Mouse (Mus musculus): ENCODE data around the gene Erlin1.

Gene Erlin1

DNA sequence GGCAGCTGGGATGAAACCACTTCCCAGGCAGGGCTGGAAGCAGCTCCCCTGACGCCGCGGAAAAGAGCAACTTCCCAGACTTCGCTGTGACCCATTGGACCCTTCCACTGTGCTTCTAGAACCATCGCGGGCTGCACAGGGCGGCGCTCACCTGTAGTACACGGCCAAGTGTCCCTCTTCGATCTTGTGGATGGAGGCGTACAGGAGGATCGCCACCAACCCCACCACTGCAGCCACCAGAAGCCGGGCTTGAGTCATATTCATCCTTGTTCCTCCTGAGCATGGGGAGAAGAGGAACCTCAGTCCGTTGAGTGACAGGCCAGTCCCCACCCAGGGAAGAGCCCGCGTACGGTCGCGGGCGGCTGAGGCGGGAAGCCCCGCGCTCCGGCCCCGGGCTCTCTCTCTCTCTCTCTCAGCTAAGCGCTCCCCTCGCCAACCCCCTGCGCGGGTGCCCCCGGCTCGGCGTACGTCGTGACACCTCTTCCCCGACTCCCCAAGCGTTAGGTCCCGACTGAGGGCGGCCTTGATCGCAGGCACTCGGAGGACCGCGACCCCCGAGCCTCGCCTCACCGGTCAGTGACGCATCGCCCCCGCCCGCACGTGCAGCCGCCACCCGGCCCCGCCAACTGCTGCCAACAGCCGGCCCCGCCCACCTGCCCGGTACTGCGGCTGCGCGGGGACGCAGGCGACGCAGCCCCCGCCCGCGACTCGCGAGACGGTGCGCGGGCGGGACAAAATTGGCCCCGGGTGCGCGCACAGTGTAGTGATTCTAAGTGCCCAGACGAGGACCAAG, at the start of gene Erlin1:
Gene Erlin1 (minus strand): TSS at position 665 of the 793 bp plus-strand sequence.
- DNase-seq (ENCODE audit: low read depth) = peak; percentile 81

GRCm38 (mm10) chr19:44117793-44118192, 48.2 kb upstream of the Erlin1 start:
- no peak for DNase-seq (ENCODE audit: low read depth)

DNA sequence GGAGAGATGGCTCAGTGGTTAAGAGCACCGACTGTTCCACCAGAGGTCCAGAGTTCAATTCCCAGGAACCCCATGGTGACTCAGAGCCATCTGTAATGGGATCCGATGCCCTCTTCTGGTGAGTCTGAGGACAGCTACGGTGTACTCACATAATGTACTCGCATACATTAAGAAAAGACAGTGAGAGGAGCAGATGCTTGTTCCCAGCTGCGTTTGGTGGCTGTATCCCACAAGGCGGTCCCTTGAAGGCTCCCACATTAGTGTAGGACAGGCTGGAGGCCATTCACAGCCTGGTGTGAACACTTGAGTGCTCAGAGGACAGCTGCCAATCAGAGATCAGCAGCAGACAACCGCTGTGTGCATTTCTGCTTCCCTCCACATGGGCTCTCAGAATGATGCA, 42.1 kb upstream of the Erlin1 start:
- DNase-seq (ENCODE audit: low read depth) = peak; percentile 10

DNA sequence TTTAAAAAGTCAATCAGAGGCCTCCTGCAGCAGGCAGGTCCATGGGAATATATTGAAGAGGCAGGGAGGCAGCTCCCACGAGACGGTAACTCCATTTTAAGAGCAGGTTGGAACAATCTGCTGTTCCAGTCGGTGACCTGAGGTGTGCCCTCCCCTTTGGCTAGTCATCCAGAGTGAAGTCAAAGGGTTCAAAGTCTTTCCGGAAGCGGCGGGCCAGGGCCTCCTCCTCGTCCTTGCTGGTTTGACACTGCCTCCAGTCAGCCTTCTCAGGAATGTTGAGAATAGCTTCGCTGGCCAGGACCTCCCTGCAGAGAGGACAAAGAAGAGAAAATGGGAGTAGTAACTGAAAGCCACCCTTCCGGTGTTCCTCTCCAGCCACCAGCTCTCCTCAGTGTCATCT, 40.8 kb upstream of the Erlin1 start:
- DNase-seq (ENCODE audit: low read depth) = no peak

GRCm38 (mm10) chr19:44108996-44109395, 39.4 kb upstream of the Erlin1 start:
- no peak for DNase-seq (ENCODE audit: low read depth)

GRCm38 (mm10) chr19:44107661-44108521, 38.3 kb upstream of the Erlin1 start:
- peak; percentile 22 for DNase-seq (ENCODE audit: low read depth)

DNA sequence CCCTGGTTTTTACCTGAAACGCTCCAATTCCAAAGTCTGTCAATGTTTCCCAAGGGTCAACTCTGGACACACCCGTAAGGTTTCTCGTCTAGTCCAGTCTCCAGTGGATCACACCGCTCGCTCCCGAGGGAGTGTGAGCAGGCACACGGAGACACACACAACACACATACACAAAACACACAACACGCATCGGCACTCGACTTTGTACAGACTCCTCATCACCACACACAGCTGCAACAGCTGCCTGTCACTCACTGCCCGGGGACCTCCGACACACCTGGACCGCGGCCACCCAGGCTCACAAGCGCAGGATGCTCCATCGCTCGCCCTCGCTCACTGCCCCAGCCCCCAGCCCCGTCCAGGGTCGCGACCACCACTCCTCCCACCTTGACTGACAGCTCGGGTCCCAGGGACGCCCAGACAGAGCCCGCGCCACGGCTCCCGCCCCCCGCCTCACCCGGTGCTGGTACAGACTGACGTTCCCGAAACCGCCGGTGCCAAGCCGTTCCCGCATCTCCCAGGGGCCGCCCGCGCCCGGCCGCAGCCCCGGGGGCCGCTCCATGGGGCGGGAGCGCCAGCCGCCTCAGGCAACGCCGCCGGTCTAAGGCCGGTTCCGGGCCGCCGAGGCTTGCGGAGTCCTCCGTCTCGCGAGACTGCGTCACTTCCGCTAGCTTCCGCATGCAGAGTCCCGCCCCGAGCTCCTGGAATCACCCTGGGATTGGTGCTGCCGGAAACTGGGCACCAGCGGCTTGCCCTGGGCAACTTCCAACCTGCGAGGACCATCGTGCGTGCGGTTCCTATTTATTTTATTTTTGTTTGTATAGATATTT, 37.5 kb upstream of the Erlin1 start, which contains the start of gene Chuk:
Gene Chuk (minus strand): TSS at position 650 of the 830 bp plus-strand sequence.
- peak; percentile 94 for DNase-seq (ENCODE audit: low read depth)

GRCm38 (mm10) chr19:44104393-44104792, 34.8 kb upstream of the Erlin1 start:
- DNase-seq (ENCODE audit: low read depth) = no peak

- DNase-seq (ENCODE audit: low read depth) = no peak
Measured at GRCm38 (mm10) chr19:44103001-44103400, 33.4 kb upstream of the Erlin1 start.

GRCm38 (mm10) chr19:44100840-44101239, 31.3 kb upstream of the Erlin1 start:
- DNase-seq (ENCODE audit: low read depth) = no peak

DNA sequence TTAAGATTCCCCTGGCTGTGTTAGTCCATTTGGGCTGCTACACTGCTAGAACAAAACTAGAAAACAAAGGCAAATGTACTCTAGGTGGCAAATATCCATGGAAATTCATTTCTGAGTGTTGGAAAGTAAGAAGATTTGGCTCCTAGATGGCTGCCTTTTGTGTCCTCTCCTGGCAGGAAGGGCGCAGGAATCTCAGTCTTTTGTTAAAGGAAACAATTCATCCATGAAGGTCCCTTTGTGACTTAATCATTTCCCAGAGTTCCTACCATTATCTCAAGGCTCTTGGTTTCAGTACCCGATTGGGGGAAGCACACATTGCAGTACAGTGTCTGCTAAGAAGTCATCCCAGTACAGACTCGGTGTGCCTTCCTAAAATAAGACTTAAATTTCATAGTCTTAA, 16.7 kb upstream of the Erlin1 start:
- no peak for DNase-seq (ENCODE audit: low read depth)

GRCm38 (mm10) chr19:44080920-44081319, 11.3 kb upstream of the Erlin1 start:
- DNase-seq (ENCODE audit: low read depth) = no peak

DNA sequence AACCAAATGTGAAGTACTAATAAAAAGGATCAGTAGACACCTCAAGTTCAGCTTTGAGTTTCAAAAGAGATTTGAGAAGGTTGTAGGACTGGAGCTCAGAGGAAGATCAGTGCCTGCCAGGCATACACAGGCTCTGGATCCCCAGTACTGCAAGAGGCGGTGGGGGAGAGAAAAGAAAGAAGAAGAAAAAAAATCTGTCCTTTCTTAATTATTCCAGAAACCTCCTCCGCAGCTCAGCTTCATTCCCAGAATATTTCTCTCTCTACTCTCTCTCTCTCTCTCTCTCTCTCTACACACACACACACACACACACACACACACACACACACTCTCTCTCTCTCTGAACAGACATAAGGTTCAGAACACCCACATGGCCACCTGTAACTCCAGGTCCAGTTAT, 10.4 kb upstream of the Erlin1 start:
- DNase-seq (ENCODE audit: low read depth) = no peak

GRCm38 (mm10) chr19:44077024-44077423, 7.4 kb upstream of the Erlin1 start:
- DNase-seq (ENCODE audit: low read depth) = no peak

DNA sequence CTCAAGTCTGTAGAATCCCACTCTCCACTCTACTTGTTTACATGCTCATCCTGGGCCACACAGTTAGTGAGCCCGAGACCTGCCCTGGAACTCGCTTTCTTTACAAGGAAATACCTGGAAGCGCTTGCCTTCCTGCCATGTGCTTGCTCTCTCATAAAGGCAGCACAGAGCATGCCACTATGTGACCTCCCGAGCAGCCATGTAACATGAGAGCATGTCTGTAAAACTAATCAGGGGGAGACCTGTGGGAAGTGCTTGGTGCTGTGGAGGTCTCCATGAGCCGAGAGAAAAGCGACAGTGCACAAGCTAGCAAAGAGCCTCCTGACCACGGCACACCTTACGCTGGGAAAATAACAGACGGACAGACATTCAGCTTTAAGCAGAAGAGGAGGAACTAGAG, 6.9 kb upstream of the Erlin1 start:
- DNase-seq (ENCODE audit: low read depth) = no peak

DNA sequence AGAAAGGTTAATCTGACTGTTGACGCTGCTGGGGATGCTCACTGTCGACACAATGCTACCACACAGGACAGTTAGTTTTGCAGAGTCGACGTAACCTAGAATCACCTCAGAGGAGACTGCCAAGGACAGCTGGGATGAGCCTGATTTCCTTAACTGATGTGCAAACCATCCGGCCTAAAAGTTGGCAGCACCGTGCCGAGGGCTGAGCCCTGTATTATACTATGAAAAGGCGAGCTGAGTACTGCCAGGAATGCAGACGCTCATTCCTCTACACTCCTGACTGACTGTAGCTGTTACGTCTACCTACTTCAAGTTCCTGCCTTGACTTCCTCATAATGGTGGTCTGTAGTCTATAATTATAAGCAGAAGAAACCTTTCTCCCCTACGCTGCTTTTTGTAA, 5.4 kb upstream of the Erlin1 start:
- no peak for DNase-seq (ENCODE audit: low read depth)

- DNase-seq (ENCODE audit: low read depth) = no peak
Measured at GRCm38 (mm10) chr19:44071166-44071565, 1.6 kb upstream of the Erlin1 start.

DNA sequence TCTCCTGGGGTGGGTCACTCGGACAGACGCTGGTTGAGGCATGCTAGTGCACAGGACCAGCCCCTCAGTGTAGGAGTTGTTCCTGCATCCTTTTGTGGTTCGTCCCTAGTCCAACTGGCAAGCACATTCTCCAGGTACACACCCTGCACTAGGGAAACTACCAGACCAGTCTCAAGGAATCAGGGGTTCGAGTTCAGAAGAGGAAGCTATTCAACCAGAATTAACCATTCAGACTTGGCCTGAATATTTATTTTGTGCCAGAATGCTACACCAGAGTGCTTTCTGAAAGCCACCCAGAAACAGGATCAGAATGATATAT, 288 bp upstream of the Erlin1 start:
- DNase-seq (ENCODE audit: low read depth) = no peak

- no peak for DNase-seq (ENCODE audit: low read depth)
Measured at GRCm38 (mm10) chr19:44068232-44068631, 1.4 kb downstream of the Erlin1 start.

DNA sequence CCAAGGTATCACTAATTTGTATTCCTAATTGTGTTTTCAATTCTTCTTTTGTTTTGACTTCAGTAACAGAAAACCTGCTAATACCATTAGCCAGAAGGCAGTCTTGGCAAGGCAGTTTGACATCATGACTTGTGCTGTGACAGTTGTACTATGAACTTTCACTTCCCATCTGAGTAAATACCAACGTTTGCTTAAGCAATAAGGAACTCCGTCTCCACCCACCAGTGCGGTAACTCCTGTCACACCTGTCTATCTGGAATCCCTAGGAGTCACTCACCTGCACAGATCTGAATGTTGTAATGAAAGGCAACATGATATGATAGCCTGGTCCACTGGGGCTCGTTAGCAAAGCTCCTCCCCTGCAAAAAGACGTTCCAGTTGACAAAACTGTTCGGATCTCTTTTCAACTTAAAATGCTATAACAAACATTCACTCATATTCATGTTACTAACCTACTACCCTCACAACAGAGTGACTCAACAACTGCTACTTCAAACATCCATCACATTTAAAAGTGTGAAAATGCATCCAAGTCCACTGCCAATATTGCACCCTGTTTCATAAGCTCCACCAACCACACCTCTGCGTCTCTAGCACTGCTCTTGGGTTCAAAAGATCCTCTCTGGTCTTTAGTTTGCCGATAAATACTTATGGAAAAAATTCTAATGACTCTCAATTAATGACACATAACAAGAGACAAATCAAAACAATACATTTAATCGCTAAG, 2.1 kb downstream of the Erlin1 start:
- no peak for DNase-seq (ENCODE audit: low read depth)

GRCm38 (mm10) chr19:44064734-44065133, 4.9 kb downstream of the Erlin1 start:
- DNase-seq (ENCODE audit: low read depth) = no peak

DNA sequence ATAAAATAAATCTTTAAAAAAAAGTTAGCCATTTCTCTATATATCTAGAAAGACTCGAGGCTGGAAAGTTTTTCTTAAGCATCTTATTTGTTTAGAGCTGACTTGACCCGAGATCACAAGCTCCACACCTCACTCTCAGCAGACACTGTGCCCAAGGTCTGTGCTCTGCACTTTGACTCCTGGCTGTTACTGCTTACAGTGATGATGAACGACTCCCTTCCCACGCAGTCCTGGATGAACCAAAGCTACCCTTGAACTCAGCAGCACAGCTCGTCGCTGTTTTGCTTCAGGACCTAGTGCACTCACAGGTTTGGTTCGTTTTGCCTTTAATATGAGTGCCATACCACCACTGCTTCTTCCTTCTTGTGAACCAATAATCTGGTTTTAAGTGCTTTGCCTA, 5.8 kb downstream of the Erlin1 start:
- DNase-seq (ENCODE audit: low read depth) = no peak

Data from naive thymus-derived CD4-positive, alpha-beta T cell, adult 2 months (primary cell).